Mouse (Mus musculus) kidney, adult 2 months (tissue): Measurements from ENCODE around the gene Olfr1458.

Experiments
- CTCF ChIP-seq: fragments of 200-500 bp; conservative IDR thresholded peaks from 2 replicates; pipeline ENCODE4 v1.5.1; 2011; ENCODE audit warnings: low read depth, mild to moderate bottlenecking, control low read depth, low read length, moderate library complexity, mixed read lengths; ENCODE audit not compliant: insufficient read depth, insufficient read length
- POLR2A ChIP-seq: fragments of 200-500 bp; IDR thresholded peaks from one replicate; pipeline ENCODE4 v1.6.1; 2011; ENCODE audit warnings: low read depth, low read length, control low read depth

- no peak for TF ChIP-seq POLR2A
- TF ChIP-seq CTCF: no peak
These were observed 8.8 kb downstream of the Olfr1458 start, which contains the start of gene Olfr1457 for GRCm38 (mm10) chr19:13097791-13098190.
